Mouse (Mus musculus): ENCODE measurements around the gene Gbp10.

DNA sequence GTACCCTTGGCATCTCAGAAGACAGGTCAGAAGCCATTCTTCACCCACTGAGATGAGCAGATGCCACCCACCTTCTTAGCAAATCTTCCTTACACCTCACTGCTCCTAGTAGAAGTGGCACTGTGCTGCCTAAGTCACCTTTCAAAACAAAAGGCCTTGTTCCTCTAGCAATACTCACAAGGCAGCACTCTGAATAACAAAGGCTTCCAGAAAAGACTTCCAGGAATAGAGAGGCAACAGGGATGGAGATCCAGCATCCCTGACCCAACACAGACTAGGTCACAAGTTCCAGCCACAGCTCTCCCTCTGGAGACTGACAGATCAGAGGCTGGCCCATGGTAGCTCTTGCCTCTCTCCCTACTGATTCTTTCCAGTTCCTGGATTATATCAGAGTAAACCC lies 57.9 kb downstream of the Gbp10 start:
- TF ChIP-seq CTCF (IDR thresholded peaks at IDR 0.05; ENCODE audit: low read depth), result no peak
- no peak for TF ChIP-seq EP300 (optimal IDR thresholded peaks at IDR 0.05)

Data from stomach, postnatal 0 days (tissue).